ENCODE assay signal across 8 mouse cellular contexts in the genomic region with DNA sequence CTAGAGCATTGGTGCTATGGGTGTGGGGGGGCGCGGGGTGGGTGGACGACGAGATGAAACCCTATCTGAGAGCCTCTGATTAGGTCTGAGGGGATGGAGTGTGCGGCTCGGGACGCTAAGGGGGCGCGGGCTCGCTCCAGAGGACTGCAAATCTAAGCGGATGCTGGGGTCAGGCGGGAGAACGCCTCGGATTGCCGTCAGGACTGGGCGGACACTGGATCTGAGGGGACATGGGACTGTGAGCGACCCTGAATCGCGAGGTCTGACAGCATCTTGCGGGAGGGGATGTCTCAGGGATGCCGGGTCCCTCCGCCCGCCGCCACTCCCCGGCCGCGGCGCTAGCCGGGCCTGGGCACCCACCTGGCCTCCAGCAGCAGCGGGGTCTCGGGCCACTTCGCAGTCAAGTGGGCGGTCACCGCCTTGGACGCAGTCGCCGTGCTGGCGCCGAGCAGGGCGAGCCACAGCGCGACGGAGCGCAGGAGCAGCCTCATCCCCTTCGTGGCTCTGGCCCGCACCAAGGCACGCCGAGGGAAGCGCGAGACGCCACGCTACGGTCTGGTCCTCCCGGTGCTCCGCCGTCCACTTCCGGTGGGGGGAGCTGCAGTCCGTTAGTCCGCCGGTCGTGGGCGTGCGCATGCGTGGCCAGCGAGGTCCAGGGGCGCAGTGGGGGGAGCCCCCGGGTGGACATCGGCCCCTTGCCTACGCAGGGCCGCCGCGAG. TPM values are rescaled to one million over a fixed set of nuclear protein-coding genes. Genes with fewer than 3 reads are reported as not detected.
DNase-seq lines count a peak whose midpoint lies in the region; ATAC-seq lines count a peak whose summit lies in the region.

Gene Uggt2, minus strand, starts transcription at position 580 of the 719 bp plus-strand sequence.

- no peaks in the 10 kb centered on the region for H3K36me3 ChIP-seq in hindbrain, embryonic 13.5 days
- H3K36me3 ChIP-seq in lung, embryonic 16.5 days (ENCODE audit: control insufficient read depth, insufficient read depth, low read length): no peaks in the 10 kb centered on the region

- WGBS in hindbrain, embryonic 13.5 days: under 1% methylated on average over 72 of the region's 72 CpGs
- WGBS in lung, embryonic 16.5 days: under 1% methylated on average over 60 of the region's 72 CpGs

- H3K4me1 ChIP-seq in hindbrain, embryonic 13.5 days (replicated peaks): peaks cover 22% of the 10 kb centered on the region
- no peaks in the 10 kb centered on the region; the same call in 1 of the 2 replicates for H3K4me1 ChIP-seq in lung, embryonic 16.5 days (replicated peaks; ENCODE audit: control insufficient read depth, insufficient read depth, low read length)

- peak within 1 kb of the TSS; percentile 94 for H3K27ac ChIP-seq in hindbrain, embryonic 13.5 days
- peak within 1 kb of the TSS; percentile 74 for H3K27ac ChIP-seq in lung, embryonic 16.5 days (ENCODE audit: low read length)

- H3K9ac ChIP-seq in hindbrain, embryonic 13.5 days: peak within 1 kb of the TSS; percentile 93
- peak within 1 kb of the TSS; percentile 86 for H3K9ac ChIP-seq in lung, embryonic 16.5 days (ENCODE audit: low read length)

- H3K4me2 ChIP-seq in hindbrain, embryonic 13.5 days: peak within 1 kb of the TSS; percentile 77
- peak within 1 kb of the TSS; percentile 93 for H3K4me2 ChIP-seq in lung, embryonic 16.5 days (ENCODE audit: low read depth, low read length)

- ATAC-seq in hindbrain, embryonic 13.5 days (ENCODE audit: low FRiP score): peak; percentile 98
- peak; percentile 95 for ATAC-seq in lung, embryonic 16.5 days (ENCODE audit: low read depth)
- no peak for ATAC-seq in inflammation-experienced regulatory T-cells, adult 6 months

- H3K9me3 ChIP-seq in hindbrain, embryonic 13.5 days: no peaks in the 10 kb centered on the region
- no peaks in the 10 kb centered on the region for H3K9me3 ChIP-seq in lung, embryonic 16.5 days (ENCODE audit: control insufficient read depth, low read length)

- H3K4me3 ChIP-seq in hindbrain, embryonic 13.5 days: peak within 1 kb of the TSS; percentile 68
- peak within 1 kb of the TSS; percentile 78 for H3K4me3 ChIP-seq in lung, embryonic 16.5 days (ENCODE audit: low read length)

- DNase-seq in adrenal gland, adult 18-20 months (ENCODE audit: low spot score in 2 of 2): peak; percentile 80 to 86
- DNase-seq in cerebellum, postnatal 36 days: peak; percentile 94 to 95
- peak; percentile 86 to 87 for DNase-seq in frontal cortex, postnatal 36 days (ENCODE audit: low spot score in 2 of 2)
- DNase-seq in layer of hippocampus, postnatal 25 days (ENCODE audit: extremely low spot score in 1 of 2, low spot score in 1 of 2): peak; percentile 78 to 83
- peak; percentile 86 for DNase-seq in ovary, postnatal 36 days (ENCODE audit: low spot score)

- no peaks in the 10 kb centered on the region for H3K27me3 ChIP-seq in hindbrain, embryonic 13.5 days
- no peaks in the 10 kb centered on the region for H3K27me3 ChIP-seq in lung, embryonic 16.5 days (ENCODE audit: control insufficient read depth, insufficient read depth, low read depth, low read length)

RNA-seq across cellular contexts. Expression of gene Uggt2, which starts in this region (rescaled TPM):
- 10 to 100 TPM; 10.6 to 12.3 TPM for total RNA-seq in adrenal gland, adult 18-20 months (2021)
- polyA plus RNA-seq in hindbrain, embryonic 13.5 days (2015; fragmentation: Nextera tagmentation; extraction: Ambion mirVana): 18.5 and 22.2 TPM in 2 replicates
- 10 to 100 TPM; 23.4 to 31.9 TPM for total RNA-seq in layer of hippocampus, postnatal 25 days (2021)
- polyA plus RNA-seq in lung, embryonic 16.5 days (2015; fragmentation: Nextera tagmentation; extraction: Ambion mirVana): 15.7 and 16.7 TPM in 2 replicates
- polyA plus RNA-seq in inflammation-experienced regulatory T-cells, adult 6 months (2017; shearing (Covaris generic)): 1 to 10 TPM in 2 of 3 experiments, under 1 TPM in 1; 0.59 to 3.8 (median 3.0) TPM
